Mouse (Mus musculus) erythroid progenitor cell, adult 5-6 weeks (primary cell): ENCODE data around the gene Btnl10. TPM values are rescaled to one million over a fixed set of nuclear protein-coding genes. Genes with fewer than 3 reads are reported as not detected.

ENCODE experiments used
- total RNA-seq, 2 experiments: library from RNA; stranded (forward) in 1 of 2; stranded (reverse) in 1 of 2; fragments of 150-400 nt in 1 of 2; fragments of 186-747, 209-891 nt in 1 of 2; gene quantifications; 2 replicates each; pipeline versions ENCODE4 v1.2.3 to v1.2.4; 2015 to 2017; ENCODE audit warnings: low replicate concordance in 2 of 2

The Btnl10 gene
- total RNA-seq, 2 experiments from 2014 or later: 407 to 553 TPM

Other genes starting within 250 kb of the Btnl10 start
- not detected in 2 replicates for gene Olfr320, start 236.8 kb upstream of the Btnl10 start, total RNA-seq (2015; ENCODE audit: low replicate concordance)
- not detected in 2 replicates for gene Olfr320, start 236.8 kb upstream of the Btnl10 start, total RNA-seq (2017; ENCODE audit: low replicate concordance)
- gene Olfr319, start 218.7 kb upstream of the Btnl10 start, total RNA-seq (2015; ENCODE audit: low replicate concordance): not detected in 2 replicates
- not detected in 2 replicates for gene Olfr319, start 218.7 kb upstream of the Btnl10 start, total RNA-seq (2017; ENCODE audit: low replicate concordance)
- not detected in 2 replicates for gene Olfr318, start 193.9 kb upstream of the Btnl10 start, total RNA-seq (2015; ENCODE audit: low replicate concordance)
- gene Olfr318, start 193.9 kb upstream of the Btnl10 start, total RNA-seq (2017; ENCODE audit: low replicate concordance): not detected in 2 replicates
- not detected in 2 replicates for gene Olfr317, start 178.7 kb upstream of the Btnl10 start, total RNA-seq (2015; ENCODE audit: low replicate concordance)
- gene Olfr317, start 178.7 kb upstream of the Btnl10 start, total RNA-seq (2017; ENCODE audit: low replicate concordance): not detected in 2 replicates
- gene Olfr316, start 165.2 kb upstream of the Btnl10 start, total RNA-seq (2015; ENCODE audit: low replicate concordance): not detected in 2 replicates
- gene Olfr316, start 165.2 kb upstream of the Btnl10 start, total RNA-seq (2017; ENCODE audit: low replicate concordance): not detected in 2 replicates
- not detected in 2 replicates for gene Olfr315, start 144.7 kb upstream of the Btnl10 start, total RNA-seq (2015; ENCODE audit: low replicate concordance)
- not detected in 2 replicates for gene Olfr315, start 144.7 kb upstream of the Btnl10 start, total RNA-seq (2017; ENCODE audit: low replicate concordance)
- not detected in 2 replicates for gene Olfr314, start 135.0 kb upstream of the Btnl10 start, total RNA-seq (2015; ENCODE audit: low replicate concordance)
- not detected in 2 replicates for gene Olfr314, start 135.0 kb upstream of the Btnl10 start, total RNA-seq (2017; ENCODE audit: low replicate concordance)
- gene Fam183b, start 115.9 kb upstream of the Btnl10 start, total RNA-seq (2015; ENCODE audit: low replicate concordance): not detected in 2 replicates
- gene Fam183b, start 115.9 kb upstream of the Btnl10 start, total RNA-seq (2017; ENCODE audit: low replicate concordance): not detected in 2 replicates
- not detected in 2 replicates for gene Olfr313, start 102.9 kb upstream of the Btnl10 start, total RNA-seq (2015; ENCODE audit: low replicate concordance)
- not detected in 2 replicates for gene Olfr313, start 102.9 kb upstream of the Btnl10 start, total RNA-seq (2017; ENCODE audit: low replicate concordance)
- gene Olfr312, start 88.7 kb upstream of the Btnl10 start, total RNA-seq (2015; ENCODE audit: low replicate concordance): not detected in 2 replicates
- not detected in 2 replicates for gene Olfr312, start 88.7 kb upstream of the Btnl10 start, total RNA-seq (2017; ENCODE audit: low replicate concordance)
- gene Olfr311, start 78.7 kb upstream of the Btnl10 start, total RNA-seq (2015; ENCODE audit: low replicate concordance): not detected in 2 replicates
- gene Olfr311, start 78.7 kb upstream of the Btnl10 start, total RNA-seq (2017; ENCODE audit: low replicate concordance): not detected in 2 replicates
- gene Gm12258, start 70.8 kb upstream of the Btnl10 start, total RNA-seq (2015; ENCODE audit: low replicate concordance): 11.5 and 13.4 TPM in 2 replicates
- gene Gm12258, start 70.8 kb upstream of the Btnl10 start, total RNA-seq (2017; ENCODE audit: low replicate concordance): 11.0 and 32.9 TPM in 2 replicates
- 4.3 and 11.3 TPM in 2 replicates for gene 2810021J22Rik, start 50.7 kb upstream of the Btnl10 start, total RNA-seq (2015; ENCODE audit: low replicate concordance)
- gene 2810021J22Rik, start 50.7 kb upstream of the Btnl10 start, total RNA-seq (2017; ENCODE audit: low replicate concordance): 2.7 and 3.9 TPM in 2 replicates
- gene Zfp39, start 13.7 kb upstream of the Btnl10 start, total RNA-seq (2015; ENCODE audit: low replicate concordance): 79.2 and 83.3 TPM in 2 replicates
- 44.4 and 49.4 TPM in 2 replicates for gene Zfp39, start 13.7 kb upstream of the Btnl10 start, total RNA-seq (2017; ENCODE audit: low replicate concordance)
- 104 and 109 TPM in 2 replicates for gene Rnf187, start 21.0 kb downstream of the Btnl10 start, total RNA-seq (2015; ENCODE audit: low replicate concordance)
- 104 and 117 TPM in 2 replicates for gene Rnf187, start 21.0 kb downstream of the Btnl10 start, total RNA-seq (2017; ENCODE audit: low replicate concordance)
- 265 and 290 TPM in 2 replicates for gene Hist3h2ba, start 31.0 kb downstream of the Btnl10 start, total RNA-seq (2015; ENCODE audit: low replicate concordance)
- gene Hist3h2ba, start 31.0 kb downstream of the Btnl10 start, total RNA-seq (2017; ENCODE audit: low replicate concordance): 136 and 409 TPM in 2 replicates
- 186 and 192 TPM in 2 replicates for gene Hist3h2a, start 36.8 kb downstream of the Btnl10 start, total RNA-seq (2015; ENCODE audit: low replicate concordance)
- gene Hist3h2a, start 36.8 kb downstream of the Btnl10 start, total RNA-seq (2017; ENCODE audit: low replicate concordance): 1,299 and 1,489 TPM in 2 replicates
- gene Trim17, start 36.8 kb downstream of the Btnl10 start, total RNA-seq (2015; ENCODE audit: low replicate concordance): 0.36 and 0.84 TPM in 2 replicates
- 1.2 TPM in 2 replicates for gene Trim17, start 36.8 kb downstream of the Btnl10 start, total RNA-seq (2017; ENCODE audit: low replicate concordance)
- 10.1 and 18.0 TPM in 2 replicates for gene Trim11, start 60.2 kb downstream of the Btnl10 start, total RNA-seq (2015; ENCODE audit: low replicate concordance)
- 11.3 and 15.2 TPM in 2 replicates for gene Trim11, start 60.2 kb downstream of the Btnl10 start, total RNA-seq (2017; ENCODE audit: low replicate concordance)
- gene Obscn, start 218.5 kb downstream of the Btnl10 start, total RNA-seq (2015; ENCODE audit: low replicate concordance): under 0.01 and 0.42 TPM in 2 replicates
- gene Obscn, start 218.5 kb downstream of the Btnl10 start, total RNA-seq (2017; ENCODE audit: low replicate concordance): 0.90 and 2.3 TPM in 2 replicates
- 17.2 and 33.9 TPM in 2 replicates for gene Iba57, start 245.8 kb downstream of the Btnl10 start, total RNA-seq (2015; ENCODE audit: low replicate concordance)
- 35.6 and 54.2 TPM in 2 replicates for gene Iba57, start 245.8 kb downstream of the Btnl10 start, total RNA-seq (2017; ENCODE audit: low replicate concordance)